Mouse (Mus musculus): ENCODE data around the gene Taok3. TPM values are rescaled to one million over a fixed set of nuclear protein-coding genes. Genes with fewer than 3 reads are reported as not detected.

The Taok3 gene
- polyA plus RNA-seq, 1 experiment = 6.6 TPM

DNA sequence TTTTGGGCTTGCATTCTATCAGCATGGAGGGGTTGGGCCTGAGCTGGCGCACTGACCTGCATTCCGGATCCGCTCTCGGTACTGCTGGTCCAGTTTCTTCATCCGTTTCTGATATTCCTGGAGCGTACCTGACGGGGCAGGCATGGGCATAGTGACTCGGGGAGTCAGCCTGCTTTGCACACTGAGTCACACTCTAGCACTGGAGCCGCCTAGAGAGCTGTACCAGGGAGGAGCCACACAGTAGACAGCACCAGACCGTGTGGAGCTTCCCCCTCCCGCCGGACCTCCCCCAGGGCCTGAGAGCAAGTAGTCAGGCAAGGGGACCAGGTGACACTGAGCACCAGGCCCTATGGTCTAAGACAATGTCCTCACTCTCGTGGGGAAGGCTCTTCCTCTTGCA lies 11.6 kb upstream of the Taok3 start:
- Histone ChIP-seq H3K79me3 (ENCODE audit: low read depth) (peaks cover 2% of the 10 kb centered on the region), H3K36me3 (ENCODE audit: control insufficient read depth, insufficient read depth) (peaks cover 55% of the 10 kb centered on the region), H3K4me3 (ENCODE audit: insufficient read depth, poor library complexity, severe bottlenecking) (no peak overlapping the region), H3K27me3 (ENCODE audit: control insufficient read depth, insufficient read depth, insufficient read length) (no peaks in the 10 kb centered on the region), H3ac (ENCODE audit: control insufficient read depth, insufficient read length, low read depth) (no peak overlapping the region), H3K79me2 (ENCODE audit: control insufficient read depth, insufficient read depth) (peaks cover 16% of the 10 kb centered on the region)
- TF ChIP-seq MAX (IDR thresholded peaks at IDR 0.05) (no peak), CEBPB (IDR thresholded peaks at IDR 0.05; ENCODE audit: low read depth) (no peak), CTCF (IDR thresholded peaks at IDR 0.05; ENCODE audit: control insufficient read depth, insufficient read depth, insufficient read length) (no peak), MYOG (IDR thresholded peaks at IDR 0.05; ENCODE audit: control insufficient read depth, extremely low read depth, insufficient read length) (no peak), USF1 (IDR thresholded peaks at IDR 0.05; ENCODE audit: low read depth) (no peak), FOSL1 (IDR thresholded peaks at IDR 0.05; ENCODE audit: insufficient read depth, low read length, poor library complexity, severe bottlenecking) (no peak), MYOD1 (IDR thresholded peaks at IDR 0.05; ENCODE audit: control insufficient read depth, insufficient read length, low read depth) (no peak)

DNA sequence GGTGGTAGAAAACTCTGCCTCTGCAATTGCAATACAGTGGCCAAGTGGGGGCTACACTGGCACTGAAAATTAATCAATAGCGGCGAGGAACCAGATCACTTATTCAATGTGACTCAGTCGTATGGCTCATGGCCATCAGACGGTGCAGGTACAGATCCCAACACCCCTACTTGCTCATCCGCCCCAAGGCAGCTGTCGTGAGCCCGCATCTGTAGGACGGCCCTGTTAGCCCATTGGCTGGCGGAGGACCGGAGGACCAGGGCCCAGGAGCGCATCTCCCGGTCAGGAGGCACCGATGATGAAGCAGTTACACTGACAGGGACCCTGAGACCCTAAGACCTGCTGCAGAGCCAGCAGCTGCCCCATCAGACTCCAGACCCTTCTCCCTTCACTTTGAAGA lies 11.2 kb upstream of the Taok3 start:
- no peak for TF ChIP-seq CTCF (IDR thresholded peaks at IDR 0.05; ENCODE audit: control insufficient read depth, insufficient read depth, insufficient read length)
- TF ChIP-seq MAX (IDR thresholded peaks at IDR 0.05) = no peak
- TF ChIP-seq FOSL1 (IDR thresholded peaks at IDR 0.05; ENCODE audit: insufficient read depth, low read length, poor library complexity, severe bottlenecking) = no peak
- TF ChIP-seq MYOG (IDR thresholded peaks at IDR 0.05; ENCODE audit: control insufficient read depth, extremely low read depth, insufficient read length) = no peak
- TF ChIP-seq MYOD1 (IDR thresholded peaks at IDR 0.05; ENCODE audit: control insufficient read depth, insufficient read length, low read depth) = no peak
- no peak for TF ChIP-seq USF1 (IDR thresholded peaks at IDR 0.05; ENCODE audit: low read depth)
- no peak for TF ChIP-seq CEBPB (IDR thresholded peaks at IDR 0.05; ENCODE audit: low read depth)
- peaks cover 21% of the 10 kb centered on the region for H3K79me2 ChIP-seq (ENCODE audit: control insufficient read depth, insufficient read depth)
- no peak overlapping the region for H3ac ChIP-seq (ENCODE audit: control insufficient read depth, insufficient read length, low read depth)
- peaks cover 59% of the 10 kb centered on the region for H3K36me3 ChIP-seq (ENCODE audit: control insufficient read depth, insufficient read depth)
- peaks cover 2% of the 10 kb centered on the region for H3K79me3 ChIP-seq (ENCODE audit: low read depth)
- H3K4me3 ChIP-seq (ENCODE audit: insufficient read depth, poor library complexity, severe bottlenecking) = no peak overlapping the region
- H3K27me3 ChIP-seq (ENCODE audit: control insufficient read depth, insufficient read depth, insufficient read length) = no peaks in the 10 kb centered on the region

- H3K4me3 ChIP-seq (ENCODE audit: insufficient read depth, poor library complexity, severe bottlenecking) = no peak overlapping the region
- peaks cover 10% of the 10 kb centered on the region for H3K79me3 ChIP-seq (ENCODE audit: low read depth)
- no peak for TF ChIP-seq MAX (IDR thresholded peaks at IDR 0.05)
- TF ChIP-seq USF1 (IDR thresholded peaks at IDR 0.05; ENCODE audit: low read depth) = no peak
- no peak for TF ChIP-seq FOSL1 (IDR thresholded peaks at IDR 0.05; ENCODE audit: insufficient read depth, low read length, poor library complexity, severe bottlenecking)
- no peak for TF ChIP-seq MYOG (IDR thresholded peaks at IDR 0.05; ENCODE audit: control insufficient read depth, extremely low read depth, insufficient read length)
- no peak for TF ChIP-seq CTCF (IDR thresholded peaks at IDR 0.05; ENCODE audit: control insufficient read depth, insufficient read depth, insufficient read length)
- TF ChIP-seq CEBPB (IDR thresholded peaks at IDR 0.05; ENCODE audit: low read depth) = no peak
- TF ChIP-seq MYOD1 (IDR thresholded peaks at IDR 0.05; ENCODE audit: control insufficient read depth, insufficient read length, low read depth) = no peak
- H3ac ChIP-seq (ENCODE audit: control insufficient read depth, insufficient read length, low read depth) = no peak overlapping the region
- peaks cover 62% of the 10 kb centered on the region for H3K36me3 ChIP-seq (ENCODE audit: control insufficient read depth, insufficient read depth)
- H3K79me2 ChIP-seq (ENCODE audit: control insufficient read depth, insufficient read depth) = peaks cover 29% of the 10 kb centered on the region
- no peaks in the 10 kb centered on the region for H3K27me3 ChIP-seq (ENCODE audit: control insufficient read depth, insufficient read depth, insufficient read length)
Observed at GRCm38 (mm10) chr5:117109522-117109921, 10.4 kb upstream of the Taok3 start.

GRCm38 (mm10) chr5:117111064-117111773 lies 8.7 kb upstream of the Taok3 start:
- Histone ChIP-seq H3K4me3 (ENCODE audit: insufficient read depth, poor library complexity, severe bottlenecking) (no peak overlapping the region), H3K36me3 (ENCODE audit: control insufficient read depth, insufficient read depth) (peaks cover 53% of the 10 kb centered on the region)
- no peak for TF ChIP-seq CTCF (IDR thresholded peaks at IDR 0.05; ENCODE audit: control insufficient read depth, insufficient read depth, insufficient read length)
- no peak for TF ChIP-seq CEBPB (IDR thresholded peaks at IDR 0.05; ENCODE audit: low read depth)
- TF ChIP-seq FOSL1 (IDR thresholded peaks at IDR 0.05; ENCODE audit: insufficient read depth, low read length, poor library complexity, severe bottlenecking) = no peak
- no peak for TF ChIP-seq MYOD1 (IDR thresholded peaks at IDR 0.05; ENCODE audit: control insufficient read depth, insufficient read length, low read depth)
- no peak for TF ChIP-seq MYOG (IDR thresholded peaks at IDR 0.05; ENCODE audit: control insufficient read depth, extremely low read depth, insufficient read length)
- no peak for TF ChIP-seq USF1 (IDR thresholded peaks at IDR 0.05; ENCODE audit: low read depth)
- TF ChIP-seq MAX (IDR thresholded peaks at IDR 0.05) = no peak

GRCm38 (mm10) chr5:117111774-117112112 lies 8.2 kb upstream of the Taok3 start:
- H3K79me3 ChIP-seq (ENCODE audit: low read depth) = peaks cover 12% of the 10 kb centered on the region
- peaks cover 40% of the 10 kb centered on the region for H3K79me2 ChIP-seq (ENCODE audit: control insufficient read depth, insufficient read depth)
- H3K4me3 ChIP-seq (ENCODE audit: insufficient read depth, poor library complexity, severe bottlenecking) = no peak overlapping the region
- peaks cover 47% of the 10 kb centered on the region for H3K36me3 ChIP-seq (ENCODE audit: control insufficient read depth, insufficient read depth)
- no peak overlapping the region for H3ac ChIP-seq (ENCODE audit: control insufficient read depth, insufficient read length, low read depth)
- no peaks in the 10 kb centered on the region for H3K27me3 ChIP-seq (ENCODE audit: control insufficient read depth, insufficient read depth, insufficient read length)
- TF ChIP-seq MYOD1 (IDR thresholded peaks at IDR 0.05; ENCODE audit: control insufficient read depth, insufficient read length, low read depth) (no peak), USF1 (IDR thresholded peaks at IDR 0.05; ENCODE audit: low read depth) (no peak), MAX (IDR thresholded peaks at IDR 0.05) (no peak), FOSL1 (IDR thresholded peaks at IDR 0.05; ENCODE audit: insufficient read depth, low read length, poor library complexity, severe bottlenecking) (no peak), MYOG (IDR thresholded peaks at IDR 0.05; ENCODE audit: control insufficient read depth, extremely low read depth, insufficient read length) (no peak), CTCF (IDR thresholded peaks at IDR 0.05; ENCODE audit: control insufficient read depth, insufficient read depth, insufficient read length) (no peak), CEBPB (IDR thresholded peaks at IDR 0.05; ENCODE audit: low read depth) (no peak)

More at GRCm38 (mm10) chr5:117111064-117111773, 8.7 kb upstream of the Taok3 start:
- peaks cover 12% of the 10 kb centered on the region for H3K79me3 ChIP-seq (ENCODE audit: low read depth)
- no peak overlapping the region for H3ac ChIP-seq (ENCODE audit: control insufficient read depth, insufficient read length, low read depth)
- peaks cover 40% of the 10 kb centered on the region for H3K79me2 ChIP-seq (ENCODE audit: control insufficient read depth, insufficient read depth)
- no peaks in the 10 kb centered on the region for H3K27me3 ChIP-seq (ENCODE audit: control insufficient read depth, insufficient read depth, insufficient read length)
